Mouse (Mus musculus) forebrain, embryonic 15.5 days (tissue): ENCODE measurements at regions not wholly inside any gene's neighbourhood (a gene's known extent, or its start where the extent isn't known, plus 50 kb on each side); places are given as distances from the start of the nearest gene placed in this dataset.

Experiments
- ATAC-seq: fragments of 200-750 bp; cut with Nextera tagmentation; replicated peaks from 2 replicates; pipeline ENCODE4 v1.8.0; 2017; ENCODE audit warnings: mild to moderate bottlenecking, moderate TSS enrichment, moderate library complexity
- H3K27ac ChIP-seq: fragments of 300-500 bp; sonication (generic); replicated peaks from 2 replicates; pipeline ENCODE4 v1.5.1; 2015; ENCODE audit warnings: mild to moderate bottlenecking, inconsistent platforms
- H3K27me3 ChIP-seq: fragments of 300-500 bp; sonication (generic); 2 replicates; pipeline ENCODE4 v1.6.1; 2015; ENCODE audit warnings: inconsistent platforms
- H3K36me3 ChIP-seq: fragments of 300-500 bp; sonication (generic); 2 replicates; pipeline ENCODE4 v1.6.1; 2015; ENCODE audit warnings: mild to moderate bottlenecking, inconsistent platforms
- H3K4me1 ChIP-seq: fragments of 300-500 bp; sonication (generic); 2 replicates; pipeline ENCODE4 v1.6.1; 2015; ENCODE audit warnings: inconsistent platforms
- H3K4me2 ChIP-seq: fragments of 300-500 bp; sonication (generic); replicated peaks from 2 replicates; pipeline ENCODE4 v1.6.1; 2015; ENCODE audit warnings: mild to moderate bottlenecking, inconsistent platforms
- H3K4me3 ChIP-seq: fragments of 300-500 bp; sonication (generic); 2 replicates; pipeline ENCODE4 v1.5.1; 2015; ENCODE audit warnings: mild to moderate bottlenecking, inconsistent platforms
- H3K9ac ChIP-seq: fragments of 300-500 bp; sonication (generic); replicated peaks from 2 replicates; pipeline ENCODE4 v1.6.1; 2015; ENCODE audit warnings: mild to moderate bottlenecking, inconsistent platforms
- H3K9me3 ChIP-seq: fragments of 300-500 bp; sonication (generic); 2 replicates; pipeline ENCODE4 v1.6.1; 2016; ENCODE audit warnings: inconsistent platforms
- WGBS: fragments of 180-500 bp; shearing (Covaris S2); methylation state at CpG from one replicate; pipeline ENCODE4 v1.1.7; 2015; ENCODE audit warnings: mixed read lengths; 5-methylcytosine and 5-hydroxymethylcytosine counted together

- Histone ChIP-seq H3K27ac (no peak overlapping the region), H3K9ac (no peak overlapping the region), H3K27me3 (no peaks in the 10 kb centered on the region), H3K4me1 (no peaks in the 10 kb centered on the region), H3K36me3 (no peaks in the 10 kb centered on the region), H3K9me3 (no peaks in the 10 kb centered on the region), H3K4me2 (no peak overlapping the region), H3K4me3 (no peak overlapping the region)
- ATAC-seq, result no peak
- WGBS, result 92% methylated on average over 2 of the region's 2 CpGs
These were observed 55.1 kb upstream of the Ltbp1 start for GRCm38 (mm10) chr17:74950316-74950715.

- no peak for ATAC-seq
These were observed 50.4 kb upstream of the Ltbp1 start for GRCm38 (mm10) chr17:74954988-74955387.

More at GRCm38 (mm10) chr17:74954988-74955387, 50.4 kb upstream of the Ltbp1 start:
- no peak overlapping the region for H3K9ac ChIP-seq
- no peaks in the 10 kb centered on the region for H3K36me3 ChIP-seq
- WGBS, result 95% methylated on average over 2 of the region's 2 CpGs
- no peak overlapping the region for H3K27ac ChIP-seq
- H3K4me1 ChIP-seq, result no peaks in the 10 kb centered on the region
- no peak overlapping the region for H3K4me3 ChIP-seq
- H3K9me3 ChIP-seq, result no peaks in the 10 kb centered on the region
- no peaks in the 10 kb centered on the region for H3K27me3 ChIP-seq
- H3K4me2 ChIP-seq, result no peak overlapping the region
